Mouse (Mus musculus) midbrain, postnatal 0 days (tissue): ENCODE results near the gene Trub2. TPM values are rescaled to one million over a fixed set of nuclear protein-coding genes. Genes with fewer than 3 reads are reported as not detected.

ENCODE experiments used
- ATAC-seq: fragments of 200-750 bp; cut with Nextera tagmentation; 2 replicates; pipeline ENCODE4 v1.8.0; 2017; ENCODE audit warnings: moderate number of reproducible peaks, mild to moderate bottlenecking, moderate TSS enrichment, moderate library complexity; ENCODE audit not compliant: low FRiP score
- DNase-seq: peaks from one replicate; pipeline ENCODE4 v3.0.0-alpha.2; 2015; ENCODE audit warnings: low spot score
- H3K27ac ChIP-seq: fragments of 300-500 bp; sonication (generic); 2 replicates; pipeline ENCODE4 v1.5.1; 2014; ENCODE audit warnings: low read depth, mild to moderate bottlenecking, low read length, mixed read lengths
- H3K27me3 ChIP-seq: fragments of 300-500 bp; sonication (generic); 2 replicates; pipeline ENCODE4 v1.6.1; 2014; ENCODE audit warnings: low read length, control low read depth, mixed read lengths; ENCODE audit not compliant: insufficient read depth
- H3K36me3 ChIP-seq: fragments of 300-500 bp; sonication (generic); 2 replicates; pipeline ENCODE4 v1.6.1; 2014; ENCODE audit warnings: low read length, control low read depth, mixed read lengths; ENCODE audit not compliant: insufficient read depth
- H3K4me1 ChIP-seq: fragments of 300-500 bp; sonication (generic); 2 replicates; pipeline ENCODE4 v1.6.1; 2014; ENCODE audit warnings: mild to moderate bottlenecking, control low read depth, antibody characterized with exemption, low read length, mixed read lengths; ENCODE audit not compliant: insufficient read depth
- H3K4me2 ChIP-seq: fragments of 300-500 bp; sonication (generic); 2 replicates; pipeline ENCODE4 v1.6.1; 2014; ENCODE audit warnings: low read depth, mild to moderate bottlenecking, low read length, mixed read lengths; ENCODE audit not compliant: poor library complexity, severe bottlenecking
- H3K4me3 ChIP-seq: fragments of 300-500 bp; sonication (generic); 2 replicates; pipeline ENCODE4 v1.5.1; 2014; ENCODE audit warnings: low read depth, mild to moderate bottlenecking, low read length, moderate library complexity
- H3K9ac ChIP-seq: fragments of 300-500 bp; sonication (generic); replicated peaks from 2 replicates; pipeline ENCODE4 v1.6.1; 2014; ENCODE audit warnings: mild to moderate bottlenecking, low read length, moderate library complexity, mixed read lengths; ENCODE audit not compliant: poor library complexity, severe bottlenecking
- H3K9me3 ChIP-seq: fragments of 300-500 bp; sonication (generic); 2 replicates; pipeline ENCODE4 v1.6.1; 2016; ENCODE audit warnings: low read length, control low read depth
- CTCF ChIP-seq: IDR thresholded peaks from 2 replicates; pipeline ENCODE4 v1.5.1; 2016; ENCODE audit warnings: antibody characterized with exemption, mild to moderate bottlenecking
- WGBS: fragments of 180-500 bp; shearing (Covaris S2); extraction: QIAGEN DNeasy Blood & Tissue Kit; methylation state at CpG from one replicate; pipeline ENCODE4 v1.1.7; 2014; 5-methylcytosine and 5-hydroxymethylcytosine counted together
- polyA plus RNA-seq: library from polyadenylated mRNA; unstranded; fragments of >200 nt; fragmentation: Nextera tagmentation; extraction: Ambion mirVana; gene quantifications from 2 replicates; pipeline ENCODE4 v1.2.1, GENCODE M21; 2015
- total RNA-seq: library from RNA; depleted of rRNA; stranded (reverse); fragments of >200 nt; gene quantifications from 2 replicates; pipeline ENCODE4 v1.2.3, GENCODE M21; 2014

Trub2 gene
- total and polyA plus RNA-seq, 2 experiments from 2014 or later, result 32.0 to 36.7 TPM

DNA sequence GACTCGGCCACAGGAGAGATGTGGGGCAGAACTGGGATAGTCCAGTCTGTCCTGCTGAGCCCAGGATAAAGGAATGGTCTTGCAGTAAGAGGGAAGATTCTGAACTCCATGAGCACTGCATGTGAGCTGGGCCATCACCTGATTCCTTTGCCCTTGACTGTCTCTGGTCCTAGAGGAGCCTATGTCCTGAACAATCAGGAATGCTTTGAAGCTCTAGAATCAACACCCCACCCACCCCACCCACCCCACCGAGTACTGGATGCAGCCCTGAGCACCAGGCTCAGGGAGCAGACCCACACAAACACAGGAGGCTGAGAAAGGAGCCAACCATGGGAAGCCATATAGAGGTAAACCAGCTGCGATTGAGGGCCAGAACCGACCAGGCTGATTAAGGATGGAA is 39.8 kb downstream of the Trub2 start:
- whole genome bisulfite sequencing, result 80% methylated on average over 4 of the region's 4 CpGs
- H3K36me3 ChIP-seq, result no peaks in the 10 kb centered on the region
- H3K9me3 ChIP-seq, result no peaks in the 10 kb centered on the region
- DNase-seq (no peak), ATAC-seq (no peak)
- H3K4me2 ChIP-seq, result no peak overlapping the region
- peaks cover 19% of the 10 kb centered on the region for H3K27me3 ChIP-seq
- no peaks in the 10 kb centered on the region for H3K4me1 ChIP-seq
- H3K4me3 ChIP-seq, result no peak overlapping the region
- no peak overlapping the region for H3K9ac ChIP-seq
- no peak for TF ChIP-seq CTCF
- no peak overlapping the region for H3K27ac ChIP-seq

DNA sequence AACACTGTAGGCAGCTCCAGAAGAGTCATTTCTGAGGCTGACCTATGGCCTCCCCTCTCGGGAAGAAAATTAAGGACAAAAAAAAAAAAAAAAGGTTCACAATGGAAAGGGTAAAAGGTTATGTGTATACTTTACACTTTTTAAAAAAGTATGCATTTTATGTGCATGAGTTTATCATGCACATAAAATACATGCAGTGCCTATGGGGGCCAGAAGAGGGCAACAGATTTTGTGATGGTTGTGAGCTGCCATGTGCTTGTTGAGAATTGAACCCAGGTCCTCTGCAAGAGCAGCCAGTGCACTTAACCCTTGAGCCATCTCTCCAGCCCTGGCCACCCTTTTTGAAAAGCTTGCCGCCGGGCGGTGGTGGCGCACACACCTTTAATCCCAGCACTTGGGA is 40.5 kb downstream of the Trub2 start:
- Histone ChIP-seq H3K4me2 (no peak overlapping the region), H3K9ac (no peak overlapping the region), H3K36me3 (no peaks in the 10 kb centered on the region), H3K27ac (no peak overlapping the region), H3K9me3 (no peaks in the 10 kb centered on the region), H3K4me1 (no peaks in the 10 kb centered on the region), H3K27me3 (peaks cover 17% of the 10 kb centered on the region), H3K4me3 (no peak overlapping the region; the same call in 1 of the 2 replicates)
- DNase-seq, result no peak
- WGBS, result 62% methylated on average over 5 of the region's 5 CpGs
- no peak for ATAC-seq
- TF ChIP-seq CTCF, result peak; percentile 65

DNA sequence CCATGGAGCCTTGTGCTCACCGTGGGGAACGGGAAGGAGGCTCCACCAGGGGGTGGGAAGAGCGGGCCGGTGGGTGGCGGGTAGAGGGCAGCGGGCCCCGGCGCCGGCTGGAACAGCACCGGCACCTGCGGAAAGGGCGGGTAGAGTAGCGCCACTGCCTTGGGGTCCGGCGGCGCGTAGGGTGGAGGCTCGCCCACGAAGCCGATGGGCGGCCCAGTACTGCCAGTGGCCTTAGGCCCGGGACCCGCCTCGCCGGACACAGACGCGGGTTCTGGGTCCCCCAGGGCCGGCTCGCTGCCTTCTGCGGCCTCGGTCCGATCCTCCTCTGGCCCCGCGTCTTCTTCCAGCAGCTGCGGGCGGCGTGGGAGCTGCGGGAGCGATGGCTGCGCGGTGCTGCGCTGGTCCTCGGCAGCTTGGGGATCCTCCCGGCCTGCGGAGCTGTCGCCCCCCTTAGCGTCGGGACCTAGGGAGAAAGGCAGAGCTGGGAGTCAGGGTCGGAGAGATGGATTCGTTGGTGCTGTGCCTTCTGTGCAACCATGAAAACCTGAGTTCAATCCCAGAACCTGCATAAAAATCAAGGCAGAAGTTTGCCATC is 41.0 kb downstream of the Trub2 start:
- Histone ChIP-seq H3K4me1 (no peaks in the 10 kb centered on the region), H3K27ac (no peak overlapping the region), H3K9ac (peak overlapping the region; percentile 63), H3K4me2 (peak overlapping the region; percentile 75), H3K9me3 (no peaks in the 10 kb centered on the region), H3K4me3 (peak overlapping the region; percentile 41), H3K27me3 (peaks cover 12% of the 10 kb centered on the region), H3K36me3 (no peaks in the 10 kb centered on the region)
- no peak for ATAC-seq
- no peak for DNase-seq
- TF ChIP-seq CTCF, result 0 out of 2 replicates have a peak, but pooled peaks have one; percentile 18
- 3% methylated on average over 50 of the region's 50 CpGs for WGBS

DNA sequence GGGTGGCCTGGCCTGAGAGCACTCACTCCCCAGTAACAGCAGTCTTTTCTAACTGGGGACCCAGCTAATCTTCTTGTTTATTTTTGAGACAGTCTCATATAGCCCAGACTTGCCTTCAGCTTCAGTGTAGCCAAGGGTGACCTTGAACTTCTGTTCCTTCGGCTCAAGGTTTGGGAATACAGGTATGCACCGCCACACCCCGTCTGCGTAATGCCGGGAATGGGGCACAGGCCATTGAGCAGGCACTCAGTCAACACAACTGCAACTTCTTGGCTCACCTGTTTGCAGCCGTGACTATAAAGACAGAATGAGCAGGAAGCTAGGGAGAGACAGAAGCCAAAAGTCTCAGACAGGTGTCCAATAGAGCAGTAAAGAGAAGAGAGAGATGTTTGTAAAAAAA is 44.0 kb downstream of the Trub2 start:
- H3K27me3 ChIP-seq, result no peaks in the 10 kb centered on the region
- 94% methylated on average over 6 of the region's 6 CpGs for WGBS
- no peak for TF ChIP-seq CTCF

DNA sequence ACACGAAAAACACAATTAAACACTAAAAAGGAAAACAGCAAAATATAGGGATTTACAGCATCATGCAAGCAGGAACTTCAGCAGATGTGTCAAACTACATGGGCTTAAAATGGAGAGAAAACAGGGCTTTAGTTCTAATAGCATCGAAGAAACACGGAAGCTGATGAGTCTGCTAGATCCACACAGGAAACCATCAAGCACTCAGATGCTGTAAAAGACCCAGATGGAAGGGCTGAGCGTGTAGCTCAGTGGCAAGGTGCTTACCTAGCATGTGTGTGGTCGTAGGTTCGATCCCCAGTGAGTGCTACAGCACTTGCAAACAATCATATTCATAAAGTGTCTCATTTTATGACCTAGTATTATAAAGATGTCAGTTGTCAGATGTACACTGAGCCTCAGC is 47.1 kb downstream of the Trub2 start:
- 92% methylated on average over 6 of the region's 6 CpGs for WGBS
- DNase-seq (no peak), ATAC-seq (no peak)
- Histone ChIP-seq H3K4me1 (no peaks in the 10 kb centered on the region), H3K9ac (no peak overlapping the region), H3K9me3 (no peaks in the 10 kb centered on the region), H3K27me3 (no peaks in the 10 kb centered on the region), H3K4me2 (no peak overlapping the region), H3K4me3 (no peak overlapping the region), H3K36me3 (peaks cover 26% of the 10 kb centered on the region), H3K27ac (no peak overlapping the region)
- no peak for TF ChIP-seq CTCF

More for the DNA sequence above, 44.0 kb downstream of the Trub2 start:
- H3K27ac ChIP-seq, result no peak overlapping the region
- H3K36me3 ChIP-seq, result no peaks in the 10 kb centered on the region
- no peaks in the 10 kb centered on the region for H3K9me3 ChIP-seq
- DNase-seq (no peak), ATAC-seq (no peak)
- H3K4me3 ChIP-seq, result no peak overlapping the region
- H3K9ac ChIP-seq, result no peak overlapping the region
- no peak overlapping the region for H3K4me2 ChIP-seq
- no peaks in the 10 kb centered on the region for H3K4me1 ChIP-seq

DNA sequence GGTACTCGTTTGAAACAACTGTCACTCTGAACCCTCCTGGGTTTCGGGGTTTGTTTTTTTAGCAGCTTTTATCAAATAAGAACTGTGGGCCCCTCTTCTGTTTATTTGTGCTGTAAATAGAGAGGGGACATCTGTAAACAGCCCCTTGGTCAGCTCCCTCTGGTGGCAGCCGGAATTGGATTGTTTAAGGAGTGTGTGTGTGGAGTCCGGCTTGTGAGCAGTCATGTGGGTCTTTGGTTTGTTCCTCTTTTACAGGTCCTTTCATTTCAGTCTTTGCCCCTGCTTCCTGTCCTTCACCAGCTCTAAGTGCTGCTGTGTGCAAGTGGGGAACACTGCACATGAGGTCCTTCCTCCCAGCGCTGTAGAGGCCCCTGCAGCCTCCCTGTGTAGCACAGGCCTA is 48.9 kb downstream of the Trub2 start:
- no peaks in the 10 kb centered on the region for H3K9me3 ChIP-seq
- H3K36me3 ChIP-seq, result peaks cover 41% of the 10 kb centered on the region
- H3K27ac ChIP-seq, result no peak overlapping the region
- no peak overlapping the region for H3K4me3 ChIP-seq
- 76% methylated on average over 5 of the region's 5 CpGs for WGBS
- no peak overlapping the region for H3K9ac ChIP-seq
- no peak overlapping the region for H3K4me2 ChIP-seq
- no peaks in the 10 kb centered on the region for H3K27me3 ChIP-seq
- ATAC-seq, result no peak
- TF ChIP-seq CTCF, result peak; percentile 53
- no peaks in the 10 kb centered on the region for H3K4me1 ChIP-seq
- no peak for DNase-seq
